Mouse (Mus musculus) midbrain, embryonic 16.5 days (tissue): ENCODE results near the gene Anapc11. TPM values are rescaled to one million over a fixed set of nuclear protein-coding genes. Genes with fewer than 3 reads are reported as not detected.

ENCODE experiments used
- ATAC-seq: fragments of 200-750 bp; cut with Nextera tagmentation; 2 replicates; pipeline ENCODE4 v1.8.0; 2017; ENCODE audit warnings: moderate TSS enrichment
- H3K27ac ChIP-seq: fragments of 300-500 bp; sonication (generic); 2 replicates; pipeline ENCODE4 v1.5.1; 2014; ENCODE audit warnings: mild to moderate bottlenecking, low read length, mixed read lengths
- H3K27me3 ChIP-seq: fragments of 300-500 bp; sonication (generic); 2 replicates; pipeline ENCODE4 v1.6.1; 2014; ENCODE audit warnings: low read depth, low read length, mixed read lengths; ENCODE audit not compliant: control insufficient read depth, insufficient read depth
- H3K36me3 ChIP-seq: fragments of 300-500 bp; sonication (generic); 2 replicates; pipeline ENCODE4 v1.6.1; 2014; ENCODE audit warnings: mild to moderate bottlenecking, low read length, moderate library complexity, mixed read lengths; ENCODE audit not compliant: control insufficient read depth, insufficient read depth
- H3K4me1 ChIP-seq: fragments of 300-500 bp; sonication (generic); 2 replicates; pipeline ENCODE4 v1.6.1; 2014; ENCODE audit warnings: mild to moderate bottlenecking, low read length, mixed read lengths; ENCODE audit not compliant: control insufficient read depth, insufficient read depth
- H3K4me2 ChIP-seq: fragments of 300-500 bp; sonication (generic); 2 replicates; pipeline ENCODE4 v1.6.1; 2014; ENCODE audit warnings: mild to moderate bottlenecking, low read length, mixed read lengths
- H3K4me3 ChIP-seq: fragments of 300-500 bp; sonication (generic); 2 replicates; pipeline ENCODE4 v1.5.1; 2014; ENCODE audit warnings: low read depth, mild to moderate bottlenecking, low read length, moderate library complexity, mixed read lengths
- H3K9ac ChIP-seq: fragments of 300-500 bp; sonication (generic); 2 replicates; pipeline ENCODE4 v1.6.1; 2014; ENCODE audit warnings: low read depth, low read length, mixed read lengths
- H3K9me3 ChIP-seq: fragments of 300-500 bp; sonication (generic); replicated peaks from 2 replicates; pipeline ENCODE4 v1.6.1; 2014; ENCODE audit warnings: mild to moderate bottlenecking, low read length, mixed read lengths; ENCODE audit not compliant: control insufficient read depth, poor library complexity, severe bottlenecking
- WGBS: fragments of 180-500 bp; shearing (Covaris S2); extraction: QIAGEN DNeasy Blood & Tissue Kit; methylation state at CpG from one replicate; pipeline ENCODE4 v1.1.7; 2014; 5-methylcytosine and 5-hydroxymethylcytosine counted together
- microRNA-seq: library from miRNA; unstranded; fragments of <30 nt; microRNA quantifications from one replicate; pipeline ENCODE4, GENCODE M21; 2017
- polyA plus RNA-seq: library from polyadenylated mRNA; unstranded; fragments of >200 nt; fragmentation: Nextera tagmentation; extraction: Ambion mirVana; gene quantifications from 2 replicates; pipeline ENCODE4 v1.2.1, GENCODE M21; 2015

Anapc11 gene
- polyA plus RNA-seq, 1 experiment from 2014 or later: 196 TPM

GRCm38 (mm10) chr11:120648001-120648476 lies 49.8 kb downstream of the Anapc11 start, which contains the start of gene Myadml2:
Gene Myadml2, minus strand, starts transcription at chr11:120648158.
- 5% methylated on average over 13 of the region's 13 CpGs for WGBS
- ATAC-seq: no peak
- Histone ChIP-seq H3K27ac (no peak within 1 kb of the TSS), H3K4me1 (peaks cover 5% of the 10 kb centered on the region; the same call in 1 of the 2 replicates), H3K4me3 (peak within 1 kb of the TSS; percentile 24), H3K4me2 (peak within 1 kb of the TSS; percentile 50), H3K9ac (peak within 1 kb of the TSS; percentile 13), H3K9me3 (no peaks in the 10 kb centered on the region), H3K36me3 (no peaks in the 10 kb centered on the region), H3K27me3 (no peaks in the 10 kb centered on the region; the same call in 1 of the 2 replicates)

- Histone ChIP-seq H3K9me3 (no peaks in the 10 kb centered on the region), H3K27me3 (peaks cover 4% of the 10 kb centered on the region; the same call in 1 of the 2 replicates), H3K27ac (no peak overlapping the region), H3K9ac (no peak overlapping the region), H3K4me3 (no peak overlapping the region), H3K4me1 (0 out of 2 replicates have a peak, but pooled peaks cover 2% of the 10 kb centered on the region), H3K4me2 (no peak overlapping the region), H3K36me3 (no peaks in the 10 kb centered on the region)
- 70% methylated on average over 3 of the region's 3 CpGs for WGBS
- no peak for ATAC-seq
Measured at GRCm38 (mm10) chr11:120651872-120652271, 53.7 kb downstream of the Anapc11 start.

GRCm38 (mm10) chr11:120654741-120655140 lies 56.5 kb downstream of the Anapc11 start:
- no peak overlapping the region for H3K27ac ChIP-seq
- no peaks in the 10 kb centered on the region; the same call in 1 of the 2 replicates for H3K4me1 ChIP-seq
- no peaks in the 10 kb centered on the region for H3K36me3 ChIP-seq
- no peak overlapping the region for H3K4me2 ChIP-seq
- no peak overlapping the region for H3K9ac ChIP-seq
- H3K27me3 ChIP-seq: peaks cover 33% of the 10 kb centered on the region
- H3K4me3 ChIP-seq: no peak overlapping the region
- ATAC-seq: no peak
- H3K9me3 ChIP-seq: no peaks in the 10 kb centered on the region
- WGBS: 88% methylated on average over 3 of the region's 3 CpGs

GRCm38 (mm10) chr11:120657301-120657700 lies 59.1 kb downstream of the Anapc11 start:
- Histone ChIP-seq H3K9ac (no peak overlapping the region), H3K4me2 (no peak overlapping the region), H3K27ac (no peak overlapping the region), H3K27me3 (peaks cover 58% of the 10 kb centered on the region), H3K4me3 (no peak overlapping the region), H3K4me1 (peaks cover 11% of the 10 kb centered on the region; the same call in 1 of the 2 replicates), H3K36me3 (no peaks in the 10 kb centered on the region), H3K9me3 (no peaks in the 10 kb centered on the region)
- no peak for ATAC-seq
- 91% methylated on average over 4 of the region's 4 CpGs for WGBS

Small RNA genes lying within 50 kb of the gene (microRNA-seq; reads per million reads assigned to microRNA genes)
- 1.6 reads per million for gene Mir6936

Other genes starting within 250 kb of the Anapc11 start
- gene Actg1, start 249.9 kb upstream of the Anapc11 start, polyA plus RNA-seq: 4,277 and 4,299 TPM in 2 replicates
- gene Fscn2, start 236.9 kb upstream of the Anapc11 start, polyA plus RNA-seq: 1.2 and 1.3 TPM in 2 replicates
- gene Faap100, start 219.7 kb upstream of the Anapc11 start, polyA plus RNA-seq: 119 and 126 TPM in 2 replicates
- gene Nploc4, start 160.7 kb upstream of the Anapc11 start, polyA plus RNA-seq: 28.7 and 30.4 TPM in 2 replicates
- gene Tspan10, start 155.8 kb upstream of the Anapc11 start, polyA plus RNA-seq: not detected in 2 replicates
- 0.34 and 0.36 TPM in 2 replicates for gene Pde6g, start 144.9 kb upstream of the Anapc11 start, polyA plus RNA-seq
- 10.9 and 11.7 TPM in 2 replicates for gene Oxld1, start 140.4 kb upstream of the Anapc11 start, polyA plus RNA-seq
- 25.4 and 28.2 TPM in 2 replicates for gene Ccdc137, start 140.3 kb upstream of the Anapc11 start, polyA plus RNA-seq
- gene Arl16, start 130.8 kb upstream of the Anapc11 start, polyA plus RNA-seq: 51.5 and 58.7 TPM in 2 replicates
- 118 and 130 TPM in 2 replicates for gene Mrpl12, start 113.8 kb upstream of the Anapc11 start, polyA plus RNA-seq
- gene Slc25a10, start 106.6 kb upstream of the Anapc11 start, polyA plus RNA-seq: 23.1 and 24.8 TPM in 2 replicates
- gene Gcgr, start 67.7 kb upstream of the Anapc11 start, polyA plus RNA-seq: 0.13 and 0.31 TPM in 2 replicates
- 232 and 233 TPM in 2 replicates for gene Mcrip1, start 48.7 kb upstream of the Anapc11 start, polyA plus RNA-seq
- gene Ppp1r27, start 47.3 kb upstream of the Anapc11 start, polyA plus RNA-seq: not detected in 2 replicates
- gene P4hb, start 25.2 kb upstream of the Anapc11 start, polyA plus RNA-seq: 233 and 257 TPM in 2 replicates
- gene Arhgdia, start 16.8 kb upstream of the Anapc11 start, polyA plus RNA-seq: 439 and 443 TPM in 2 replicates
- gene Alyref, start 56 bp upstream of the Anapc11 start, polyA plus RNA-seq: 194 and 223 TPM in 2 replicates
- not detected in 2 replicates for gene Npb, start 10.1 kb downstream of the Anapc11 start, polyA plus RNA-seq
- 218 and 239 TPM in 2 replicates for gene Pcyt2, start 19.5 kb downstream of the Anapc11 start, polyA plus RNA-seq
- gene Sirt7, start 26.8 kb downstream of the Anapc11 start, polyA plus RNA-seq: 39.3 and 46.2 TPM in 2 replicates
- 37.5 and 39.1 TPM in 2 replicates for gene Mafg, start 35.2 kb downstream of the Anapc11 start, polyA plus RNA-seq
- 18.1 TPM in 2 replicates for gene Pycr1, start 45.3 kb downstream of the Anapc11 start, polyA plus RNA-seq
- gene Myadml2, start 49.7 kb downstream of the Anapc11 start, polyA plus RNA-seq: 1.1 TPM in 2 replicates
- 1.1 and 1.9 TPM in 2 replicates for gene Notum, start 62.8 kb downstream of the Anapc11 start, polyA plus RNA-seq
- gene Aspscr1, start 74.6 kb downstream of the Anapc11 start, polyA plus RNA-seq: 144 and 145 TPM in 2 replicates
- 88.8 and 92.2 TPM in 2 replicates for gene Cenpx, start 115.3 kb downstream of the Anapc11 start, polyA plus RNA-seq
- gene Lrrc45, start 115.5 kb downstream of the Anapc11 start, polyA plus RNA-seq: 86.6 and 87.9 TPM in 2 replicates
- gene Rac3, start 123.0 kb downstream of the Anapc11 start, polyA plus RNA-seq: 624 and 719 TPM in 2 replicates
- 5.8 and 7.0 TPM in 2 replicates for gene Dcxr, start 128.9 kb downstream of the Anapc11 start, polyA plus RNA-seq
- 0.87 and 1.6 TPM in 2 replicates for gene Cbr2, start 133.7 kb downstream of the Anapc11 start, polyA plus RNA-seq
- 1.3 and 2.8 TPM in 2 replicates for gene Hmga1b, start 164.4 kb downstream of the Anapc11 start, polyA plus RNA-seq
- gene Rfng, start 185.8 kb downstream of the Anapc11 start, polyA plus RNA-seq: 133 and 145 TPM in 2 replicates
- gene Gps1, start 185.9 kb downstream of the Anapc11 start, polyA plus RNA-seq: 270 and 288 TPM in 2 replicates
- 38.1 and 42.2 TPM in 2 replicates for gene Dus1l, start 198.0 kb downstream of the Anapc11 start, polyA plus RNA-seq
- gene Fasn, start 226.1 kb downstream of the Anapc11 start, polyA plus RNA-seq: 102 and 108 TPM in 2 replicates